Mouse (Mus musculus): ENCODE results near the gene Caskin1. TPM values are rescaled to one million over a fixed set of nuclear protein-coding genes. Genes with fewer than 3 reads are reported as not detected.
A peak's percentile ranks its signal among the peaks of the same experiment; 100 is the strongest.
"Not testable (repeated sequence)": the region's sequence is repeated elsewhere in the genome, so short reads cannot be mapped to it uniquely, and the experiment has no call there.

The Caskin1 gene
- polyA plus RNA-seq, 1 experiment from 2014 or later: 3.6 TPM

DNA sequence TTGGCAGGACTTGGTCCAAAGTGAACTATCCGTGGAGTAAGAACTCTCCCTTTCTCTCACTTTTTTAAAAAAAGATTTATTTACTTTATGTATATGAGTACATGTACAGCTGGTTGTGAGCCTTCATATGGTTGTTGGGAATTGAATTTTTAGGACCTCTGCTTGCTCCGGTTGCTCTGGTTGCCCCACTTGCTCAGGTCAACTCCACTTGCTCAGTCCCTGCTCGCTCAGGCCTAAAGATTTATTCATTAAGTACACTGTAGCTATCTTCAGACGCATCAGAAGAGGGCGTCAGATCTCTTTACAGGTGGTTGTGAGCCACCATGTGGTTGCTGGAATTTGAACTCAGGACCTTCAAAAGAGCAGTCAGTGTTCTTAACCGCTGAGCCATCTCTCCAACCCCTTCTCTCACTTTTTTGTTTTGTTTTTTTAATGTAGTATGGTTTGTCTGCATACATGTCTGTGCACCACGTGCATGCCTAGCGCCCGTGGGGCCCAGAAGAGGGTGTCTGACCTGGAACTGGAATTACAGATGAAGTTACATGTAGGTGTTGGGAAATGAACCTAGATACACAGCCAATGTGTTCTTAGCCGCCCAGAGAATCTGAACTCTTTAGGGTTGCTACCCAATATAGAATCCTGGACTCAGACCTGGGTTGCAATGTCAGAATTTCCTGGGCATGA lies 32.7 kb upstream of the Caskin1 start:
- H3K9me3 ChIP-seq (replicated peaks); DNase-seq (ENCODE audit: low spot score); H3K27me3 ChIP-seq (ENCODE audit: low read depth, poor library complexity, severe bottlenecking): not testable (repeated sequence)
- Histone ChIP-seq H3K27ac (peak overlapping the region; percentile 25; the same call in 1 of the 2 replicates), H3K36me3 (peaks cover 11% of the 10 kb centered on the region), H3K4me1 (peaks cover 16% of the 10 kb centered on the region), H3K4me3 (peak overlapping the region; percentile 74)
- WGBS: 52% methylated on average over 10 of the region's 10 CpGs

DNA sequence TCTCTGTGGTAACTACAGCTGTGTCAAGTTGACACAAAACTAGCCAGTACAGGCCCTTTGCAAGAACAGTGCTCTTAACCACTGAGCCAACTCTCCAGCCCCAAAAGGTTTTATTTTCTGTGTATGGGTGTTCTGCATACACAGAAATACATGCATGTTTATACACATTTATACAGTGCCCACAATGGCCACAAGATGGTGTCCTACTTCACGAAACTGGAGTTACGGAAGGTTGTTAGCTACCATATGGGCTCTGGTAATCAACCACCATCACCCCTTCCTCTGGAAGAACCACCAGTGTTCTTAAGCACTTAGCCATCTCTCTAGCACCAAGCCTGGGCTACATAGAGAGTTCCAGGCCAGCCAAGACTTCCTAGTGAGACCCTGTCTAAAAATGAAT lies 26.8 kb upstream of the Caskin1 start:
- Histone ChIP-seq H3K9me3 (replicated peaks) (no peaks in the 10 kb centered on the region), H3K36me3 (no peaks in the 10 kb centered on the region), H3K4me1 (no peaks in the 10 kb centered on the region), H3K27ac (no peak overlapping the region), H3K27me3 (ENCODE audit: low read depth, poor library complexity, severe bottlenecking) (no peaks in the 10 kb centered on the region), H3K4me3 (no peak overlapping the region)
- WGBS: 77% methylated on average over 2 of the region's 2 CpGs
- DNase-seq (ENCODE audit: low spot score): no peak

DNA sequence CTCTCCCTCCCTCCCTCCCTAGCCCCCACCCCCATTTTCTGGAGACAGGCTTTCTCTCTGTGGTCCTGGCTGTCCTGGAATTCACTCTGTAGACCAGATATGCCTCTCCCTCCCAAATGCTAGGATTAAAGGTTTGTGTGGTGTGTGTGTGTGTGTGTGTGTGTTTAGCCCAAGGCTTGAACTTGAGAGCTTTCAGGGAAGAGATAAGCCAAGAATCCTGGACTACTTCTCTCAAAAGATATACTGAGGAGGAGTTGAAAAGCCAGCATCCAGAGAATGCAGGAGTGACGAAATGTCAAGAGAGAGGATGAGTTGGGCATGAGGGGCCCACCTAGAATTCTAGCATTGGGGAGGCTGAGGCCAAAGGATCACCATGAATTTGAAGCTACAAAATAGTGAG lies 25.5 kb upstream of the Caskin1 start:
- no peaks in the 10 kb centered on the region for H3K27me3 ChIP-seq (ENCODE audit: low read depth, poor library complexity, severe bottlenecking)
- H3K4me3 ChIP-seq: no peak overlapping the region
- no peaks in the 10 kb centered on the region for H3K9me3 ChIP-seq (replicated peaks)
- H3K36me3 ChIP-seq: no peaks in the 10 kb centered on the region
- H3K4me1 ChIP-seq: no peaks in the 10 kb centered on the region
- DNase-seq (ENCODE audit: low spot score): no peak
- H3K27ac ChIP-seq: no peak overlapping the region
- 83% methylated on average over 1 of the region's 1 CpGs for WGBS

DNA sequence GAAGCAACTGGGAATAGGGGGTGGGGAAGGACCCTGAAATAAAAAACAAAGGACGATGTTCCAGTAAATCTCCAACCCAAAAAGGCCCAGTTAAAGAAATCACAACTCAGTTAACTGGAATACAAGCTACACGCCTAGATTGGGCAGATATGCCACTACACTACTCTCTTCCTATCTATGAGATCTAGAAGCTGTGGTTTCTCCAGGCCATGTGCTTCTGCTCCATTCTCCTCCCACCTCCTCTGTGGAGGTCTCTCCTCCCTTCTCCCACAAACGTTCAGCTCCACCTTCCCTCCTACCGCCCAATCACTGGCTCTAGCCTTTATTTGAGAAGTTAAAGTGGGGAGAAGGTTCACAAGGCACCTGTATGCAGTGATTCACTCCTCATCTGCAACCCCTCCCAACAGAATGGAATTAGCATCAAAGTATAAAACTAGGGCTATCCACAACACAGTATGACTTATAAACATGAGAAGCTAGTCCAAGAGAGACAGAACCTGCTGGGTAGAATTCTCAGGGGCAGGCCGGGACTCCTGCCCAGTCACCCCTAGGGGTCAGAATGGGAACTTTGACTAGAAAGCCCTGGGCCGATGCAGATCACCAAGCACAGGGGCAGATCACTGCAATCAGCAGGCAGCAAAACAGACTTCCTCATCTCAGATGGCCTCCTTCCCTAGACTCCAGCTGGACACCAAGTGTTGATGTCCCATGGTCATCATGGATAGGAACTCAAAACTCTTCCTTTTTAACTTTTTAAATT lies 24.8 kb upstream of the Caskin1 start:
- H3K9me3 ChIP-seq (replicated peaks): no peaks in the 10 kb centered on the region
- H3K27me3 ChIP-seq (ENCODE audit: low read depth, poor library complexity, severe bottlenecking): no peaks in the 10 kb centered on the region
- no peaks in the 10 kb centered on the region for H3K36me3 ChIP-seq
- no peaks in the 10 kb centered on the region for H3K4me1 ChIP-seq
- H3K4me3 ChIP-seq: no peak overlapping the region
- 60% methylated on average over 6 of the region's 6 CpGs for WGBS
- DNase-seq (ENCODE audit: low spot score): no peak
- no peak overlapping the region for H3K27ac ChIP-seq

DNA sequence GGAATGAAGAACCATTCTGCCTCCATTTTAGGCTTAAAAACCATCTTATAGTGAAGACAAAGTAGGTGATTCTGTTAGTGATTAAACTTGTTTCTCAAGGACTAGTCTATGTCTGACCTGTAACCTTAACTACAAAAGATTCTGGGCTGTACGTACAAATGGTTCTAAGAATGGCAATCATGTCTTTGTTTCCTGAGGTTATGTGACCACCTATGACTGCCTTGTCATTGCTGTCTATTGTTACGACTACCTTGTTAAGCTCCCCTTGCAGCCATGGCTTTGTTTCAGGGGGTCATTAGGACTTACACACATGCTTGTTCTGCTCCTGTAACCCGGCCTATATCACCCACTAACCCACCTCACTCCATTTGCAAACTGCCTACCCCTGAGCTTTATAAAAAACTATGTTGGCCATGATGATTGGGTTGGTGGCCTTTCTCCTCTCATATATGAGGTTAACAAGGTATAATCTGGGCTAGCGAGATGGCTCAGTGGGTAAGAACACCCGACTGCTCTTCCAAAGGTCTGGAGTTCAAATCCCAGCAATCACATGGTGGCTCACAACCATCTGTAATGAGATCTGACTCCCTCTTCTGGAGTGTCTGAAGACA lies 19.7 kb upstream of the Caskin1 start:
- Histone ChIP-seq H3K4me3 (no peak overlapping the region), H3K27ac (no peak overlapping the region), H3K4me1 (peaks cover 33% of the 10 kb centered on the region), H3K36me3 (peaks cover 16% of the 10 kb centered on the region), H3K9me3 (replicated peaks) (no peaks in the 10 kb centered on the region), H3K27me3 (ENCODE audit: low read depth, poor library complexity, severe bottlenecking) (no peaks in the 10 kb centered on the region)
- WGBS: 90% methylated on average over 5 of the region's 5 CpGs
- no peak for DNase-seq (ENCODE audit: low spot score)

DNA sequence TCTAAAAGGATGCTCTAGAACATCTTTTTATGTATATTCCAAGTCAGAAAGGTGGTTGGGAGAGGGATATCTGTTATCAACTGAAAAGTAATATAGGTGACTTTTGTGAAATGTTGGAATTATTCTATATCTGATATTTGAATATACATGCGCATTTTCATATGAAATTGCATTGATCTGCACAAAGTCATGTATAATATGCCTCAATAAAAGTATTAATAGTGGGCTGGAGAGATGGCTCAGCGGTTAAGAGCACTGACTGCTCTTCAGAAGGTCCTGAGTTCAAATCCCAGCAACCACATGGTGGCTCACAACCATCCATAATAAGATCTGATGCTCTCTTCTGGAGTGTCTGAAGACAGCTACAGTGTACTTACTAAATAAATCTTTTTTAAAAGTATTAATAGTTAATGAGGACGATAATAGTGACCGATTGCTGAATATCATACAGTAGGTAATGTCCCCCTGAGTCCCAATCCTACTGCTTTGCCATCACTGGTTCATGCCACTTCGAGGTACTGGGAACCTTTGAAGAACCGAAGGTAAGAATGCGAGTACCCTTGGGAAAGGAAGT lies 19.0 kb upstream of the Caskin1 start:
- 17% methylated on average over 7 of the region's 7 CpGs for WGBS
- peak overlapping the region; percentile 94 for H3K27ac ChIP-seq
- H3K36me3 ChIP-seq: peaks cover 23% of the 10 kb centered on the region
- peak overlapping the region; percentile 88 for H3K4me3 ChIP-seq
- H3K4me1 ChIP-seq: peaks cover 33% of the 10 kb centered on the region
- no peaks in the 10 kb centered on the region for H3K27me3 ChIP-seq (ENCODE audit: low read depth, poor library complexity, severe bottlenecking)
- DNase-seq (ENCODE audit: low spot score): no peak
- no peaks in the 10 kb centered on the region for H3K9me3 ChIP-seq (replicated peaks)

DNA sequence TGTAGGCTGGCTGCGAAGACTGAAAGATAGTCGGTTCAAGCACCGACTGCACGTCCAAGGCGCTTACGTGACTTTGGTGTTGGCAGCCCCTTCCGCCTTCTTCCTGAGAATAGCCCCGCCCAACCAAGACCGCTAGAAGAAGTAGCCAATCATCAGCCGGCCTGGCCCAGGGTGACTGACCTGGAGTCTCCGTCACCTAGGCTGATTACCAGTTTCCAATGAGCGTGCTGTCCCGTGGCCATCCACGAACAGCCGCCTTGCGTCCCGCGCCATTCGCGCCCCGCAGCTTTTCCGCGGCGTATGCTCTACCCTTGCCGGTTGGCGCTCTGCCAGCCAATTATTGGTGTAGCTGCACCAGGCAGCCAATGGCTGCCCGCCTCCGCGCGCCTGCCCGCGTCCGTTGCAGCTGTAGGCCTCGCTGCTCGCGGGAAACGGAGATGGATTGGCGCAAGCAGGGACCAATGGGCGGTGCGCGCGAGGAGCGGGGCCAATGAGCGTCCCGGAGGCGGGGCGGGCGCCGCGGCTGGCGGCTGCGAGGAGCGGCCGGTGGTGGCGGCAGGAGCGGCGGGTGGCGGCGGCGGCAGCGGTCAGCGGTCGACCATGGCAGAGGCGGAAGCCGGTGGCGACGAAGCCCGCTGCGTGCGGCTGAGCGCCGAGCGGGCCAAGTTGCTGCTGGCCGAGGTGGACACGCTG lies 18.3 kb upstream of the Caskin1 start, which contains the start of the genes E4f1 and Pgp:
TSS of gene E4f1 (minus strand) at position 404 of the 693 bp plus-strand sequence.
TSS of gene Pgp (plus strand) at position 483 of the 693 bp plus-strand sequence.
- peaks cover 33% of the 10 kb centered on the region for H3K4me1 ChIP-seq
- no peaks in the 10 kb centered on the region for H3K27me3 ChIP-seq (ENCODE audit: low read depth, poor library complexity, severe bottlenecking)
- peak within 1 kb of the TSS; percentile 94 for H3K27ac ChIP-seq
- H3K4me3 ChIP-seq: peak within 1 kb of the TSS; percentile 88
- peaks cover 29% of the 10 kb centered on the region for H3K36me3 ChIP-seq
- DNase-seq (ENCODE audit: low spot score): peak; percentile 98
- under 1% methylated on average over 68 of the region's 75 CpGs for WGBS
- H3K9me3 ChIP-seq (replicated peaks): no peaks in the 10 kb centered on the region

DNA sequence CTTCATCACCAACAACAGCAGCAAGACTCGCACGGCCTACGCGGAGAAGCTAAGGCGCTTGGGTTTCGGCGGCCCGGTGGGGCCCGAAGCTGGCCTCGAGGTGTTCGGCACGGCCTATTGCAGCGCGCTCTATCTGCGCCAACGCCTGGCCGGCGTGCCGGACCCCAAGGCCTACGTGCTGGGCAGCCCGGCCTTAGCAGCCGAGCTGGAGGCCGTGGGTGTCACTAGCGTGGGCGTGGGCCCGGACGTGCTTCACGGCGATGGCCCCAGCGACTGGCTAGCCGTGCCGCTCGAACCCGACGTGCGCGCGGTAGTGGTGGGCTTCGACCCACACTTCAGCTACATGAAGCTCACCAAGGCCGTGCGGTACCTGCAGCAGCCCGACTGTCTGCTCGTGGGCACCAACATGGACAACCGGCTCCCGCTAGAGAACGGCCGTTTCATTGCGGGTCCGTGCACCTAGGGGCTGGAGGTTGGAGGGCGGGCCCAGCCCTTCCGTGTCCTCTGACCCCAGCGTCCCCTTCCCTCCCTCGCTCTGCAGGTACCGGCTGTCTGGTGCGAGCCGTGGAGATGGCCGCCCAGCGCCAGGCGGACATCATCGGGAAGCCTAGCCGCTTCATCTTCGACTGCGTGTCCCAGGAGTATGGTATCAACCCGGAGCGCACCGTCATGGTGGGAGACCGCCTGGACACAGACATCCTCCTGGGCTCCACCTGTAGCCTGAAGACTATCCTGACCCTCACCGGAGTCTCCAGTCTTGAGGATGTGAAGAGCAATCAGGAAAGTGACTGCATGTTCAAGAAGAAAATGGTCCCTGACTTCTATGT lies 17.5 kb upstream of the Caskin1 start:
- peaks cover 38% of the 10 kb centered on the region for H3K36me3 ChIP-seq
- H3K4me1 ChIP-seq: peaks cover 33% of the 10 kb centered on the region
- H3K27ac ChIP-seq: peak overlapping the region; percentile 94
- no peaks in the 10 kb centered on the region for H3K9me3 ChIP-seq (replicated peaks)
- peak overlapping the region; percentile 88 for H3K4me3 ChIP-seq
- H3K27me3 ChIP-seq (ENCODE audit: low read depth, poor library complexity, severe bottlenecking): no peaks in the 10 kb centered on the region
- DNase-seq (ENCODE audit: low spot score): no peak
- WGBS: under 1% methylated on average over 68 of the region's 68 CpGs

DNA sequence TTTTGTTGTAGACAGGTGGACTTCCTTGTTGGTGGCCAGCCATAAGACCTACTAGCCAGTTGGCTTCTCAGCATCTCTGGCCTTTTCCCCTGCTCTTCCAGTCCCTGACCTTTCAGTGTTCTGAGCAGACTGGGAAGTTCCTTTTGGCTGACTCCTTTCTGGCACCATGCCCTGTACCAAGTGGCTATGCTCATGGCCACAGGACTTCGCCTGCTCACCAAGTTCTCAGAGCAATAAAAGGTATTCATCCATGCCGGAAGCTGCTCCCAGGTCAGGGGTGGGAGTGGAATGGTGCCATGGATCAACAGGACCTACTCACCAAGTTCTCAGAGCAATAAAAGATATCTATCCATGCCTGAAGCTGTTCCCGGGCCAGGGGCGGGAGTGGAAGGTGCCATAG lies 15.9 kb upstream of the Caskin1 start:
- peaks cover 54% of the 10 kb centered on the region for H3K36me3 ChIP-seq
- WGBS: 90% methylated on average over 4 of the region's 4 CpGs
- DNase-seq (ENCODE audit: low spot score): no peak
- H3K4me3 ChIP-seq: peak overlapping the region; percentile 88
- no peaks in the 10 kb centered on the region for H3K27me3 ChIP-seq (ENCODE audit: low read depth, poor library complexity, severe bottlenecking)
- peaks cover 33% of the 10 kb centered on the region for H3K4me1 ChIP-seq
- no peaks in the 10 kb centered on the region for H3K9me3 ChIP-seq (replicated peaks)
- no peak overlapping the region for H3K27ac ChIP-seq

DNA sequence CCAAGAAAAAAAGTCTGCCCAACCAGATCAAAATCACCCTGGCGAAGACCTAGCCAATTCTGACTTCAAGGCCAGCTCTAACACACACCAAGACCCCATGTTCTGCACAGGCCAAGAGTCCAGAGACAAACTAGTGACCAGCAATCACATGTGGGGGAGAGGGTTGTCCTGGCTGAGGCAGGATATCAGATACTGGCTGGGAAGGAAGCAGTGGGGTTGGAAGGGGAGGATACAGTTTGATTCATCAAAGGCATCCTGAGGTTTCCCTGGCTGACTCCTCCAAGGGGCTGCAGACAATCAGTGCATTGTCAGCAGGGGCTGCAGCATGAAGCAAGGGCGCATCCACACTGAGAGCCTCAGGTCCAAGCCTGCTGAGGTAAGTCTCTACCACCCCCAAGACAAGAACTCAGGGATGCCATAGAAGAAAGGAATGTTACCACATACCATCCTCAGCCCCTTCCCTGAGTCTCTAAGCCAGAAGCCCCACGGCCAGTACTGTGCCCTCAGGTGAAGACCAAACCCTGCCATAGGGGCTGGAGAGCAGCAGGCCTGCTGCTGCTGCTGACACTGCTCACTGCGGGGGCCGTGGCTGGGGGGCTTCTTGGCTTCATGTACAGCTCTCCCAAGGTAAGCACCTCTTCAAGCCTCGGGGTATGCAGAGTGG lies 14.7 kb upstream of the Caskin1 start, which contains the start of gene Bricd5:
TSS of gene Bricd5 (plus strand) at position 273 of the 664 bp plus-strand sequence.
- Histone ChIP-seq H3K9me3 (replicated peaks) (no peaks in the 10 kb centered on the region), H3K36me3 (peaks cover 57% of the 10 kb centered on the region), H3K27me3 (ENCODE audit: low read depth, poor library complexity, severe bottlenecking) (no peaks in the 10 kb centered on the region), H3K4me3 (peak within 1 kb of the TSS; percentile 88), H3K4me1 (peaks cover 41% of the 10 kb centered on the region), H3K27ac (no peak within 1 kb of the TSS; the same call in 1 of the 2 replicates)
- no peak for DNase-seq (ENCODE audit: low spot score)
- 83% methylated on average over 6 of the region's 6 CpGs for WGBS

DNA sequence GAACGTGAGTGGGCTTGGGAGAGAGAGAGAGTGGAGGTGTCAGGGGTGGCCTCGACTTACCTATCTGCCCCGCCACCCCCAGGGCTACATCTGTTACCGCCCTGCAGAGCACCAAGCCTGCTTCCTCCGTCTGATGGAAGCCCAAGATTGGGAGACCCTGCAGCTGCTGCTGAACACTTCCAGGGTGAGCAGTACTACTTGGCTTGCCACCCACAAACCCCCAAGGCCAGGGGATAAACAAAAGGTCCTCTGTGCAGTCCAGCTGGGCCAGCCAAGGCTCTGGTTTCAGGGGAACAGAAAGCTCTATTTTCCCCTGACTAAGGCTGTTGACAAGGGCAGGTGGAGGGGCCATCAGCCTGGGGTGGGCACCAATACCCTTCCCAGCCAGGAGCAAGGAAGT lies 13.8 kb upstream of the Caskin1 start:
- DNase-seq (ENCODE audit: low spot score): no peak
- no peaks in the 10 kb centered on the region for H3K27me3 ChIP-seq (ENCODE audit: low read depth, poor library complexity, severe bottlenecking)

More for the DNA sequence above, 13.8 kb upstream of the Caskin1 start:
- H3K36me3 ChIP-seq: peaks cover 57% of the 10 kb centered on the region
- H3K27ac ChIP-seq: no peak overlapping the region; the same call in 1 of the 2 replicates
- H3K4me3 ChIP-seq: no peak overlapping the region
- H3K4me1 ChIP-seq: peaks cover 42% of the 10 kb centered on the region
- WGBS: 89% methylated on average over 5 of the region's 5 CpGs
- no peaks in the 10 kb centered on the region for H3K9me3 ChIP-seq (replicated peaks)

All from limb, embryonic 10.5 days (tissue).